Mouse (Mus musculus) mesoderm, embryonic 11.5 days (tissue): ENCODE results near the gene Id3.
A peak's percentile ranks its signal among the peaks of the same experiment; 100 is the strongest.

Source experiments
- DNase-seq: peaks from one replicate; pipeline ENCODE4 v3.0.0-alpha.2; 2012; ENCODE audit warnings: low read depth, low spot score

The Id3 gene

DNA sequence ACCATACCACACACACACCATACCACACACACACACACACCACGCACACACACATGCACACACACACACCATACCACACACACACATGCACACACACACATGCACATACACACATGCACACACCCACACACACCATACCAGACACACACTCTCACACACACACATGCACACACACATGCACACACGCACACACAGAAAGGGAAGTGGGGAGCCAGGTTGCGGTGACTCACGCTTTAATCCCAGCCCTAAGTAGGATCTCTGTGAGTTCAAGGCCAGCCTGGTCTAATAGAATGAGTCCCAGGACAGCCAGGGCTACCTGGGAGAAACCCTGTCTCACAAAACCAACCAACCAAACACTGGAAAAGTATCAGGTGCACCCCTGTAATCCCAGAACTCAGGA is 18.7 kb upstream of the Id3 start:
- DNase-seq, result no peak

DNA sequence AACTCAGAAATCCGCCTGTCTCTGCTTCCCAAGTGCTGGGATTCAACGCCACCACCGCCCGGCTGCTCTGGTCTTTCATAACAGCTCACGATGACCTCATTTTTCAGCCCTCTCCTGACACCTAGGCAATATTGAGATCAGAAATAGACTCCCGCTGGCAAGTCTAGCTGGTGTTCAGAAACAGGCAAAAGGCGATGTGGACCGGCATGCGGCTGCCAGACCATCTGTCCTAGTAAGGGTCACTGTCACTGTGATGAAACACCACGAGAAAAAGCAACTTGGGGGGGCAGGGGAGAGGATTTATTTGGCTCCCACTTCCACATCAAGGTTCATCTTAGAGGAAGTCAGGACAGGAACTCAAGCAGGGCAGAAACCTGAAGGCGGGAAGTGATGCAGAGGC is 17.8 kb upstream of the Id3 start:
- DNase-seq, result no peak

DNA sequence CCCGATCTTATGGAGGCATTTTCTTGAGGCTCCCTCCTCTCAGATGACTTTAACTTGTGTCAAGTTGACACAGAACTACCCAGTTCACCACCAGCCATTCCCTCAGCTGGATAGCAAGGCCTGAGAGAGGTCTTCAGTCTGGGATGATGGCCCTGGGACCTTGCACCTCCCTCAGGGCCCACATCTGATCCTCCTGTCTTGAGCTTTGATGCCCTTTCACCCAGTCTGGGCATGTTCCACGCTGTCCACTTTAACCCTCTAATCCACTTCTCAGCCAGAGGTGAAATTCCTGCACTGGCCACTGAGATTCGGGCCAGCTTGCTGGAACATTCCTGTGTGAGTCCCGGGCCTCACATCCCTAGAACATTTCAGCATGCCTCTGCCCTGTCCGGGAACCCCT is 17.3 kb upstream of the Id3 start:
- DNase-seq, result no peak

DNA sequence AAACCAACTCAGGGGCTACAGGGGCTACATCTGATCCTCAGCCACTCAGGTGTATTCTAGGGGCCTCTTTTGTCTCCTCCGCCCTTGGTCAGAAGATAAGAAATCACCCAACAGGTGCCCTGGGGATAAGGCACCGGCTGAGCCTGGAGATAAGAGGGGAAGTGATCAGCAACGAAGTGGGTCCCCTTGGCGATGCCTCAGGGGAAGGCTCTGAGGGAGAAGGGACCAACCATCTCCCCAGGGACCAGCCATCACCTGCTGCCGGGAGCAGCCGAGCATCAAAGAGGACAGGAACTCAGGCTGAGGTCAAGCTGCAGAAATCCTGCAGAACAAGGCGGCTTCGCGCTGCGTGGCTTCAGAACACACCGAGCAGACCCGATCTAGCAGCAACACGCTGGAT is 15.6 kb upstream of the Id3 start:
- no peak for DNase-seq

DNA sequence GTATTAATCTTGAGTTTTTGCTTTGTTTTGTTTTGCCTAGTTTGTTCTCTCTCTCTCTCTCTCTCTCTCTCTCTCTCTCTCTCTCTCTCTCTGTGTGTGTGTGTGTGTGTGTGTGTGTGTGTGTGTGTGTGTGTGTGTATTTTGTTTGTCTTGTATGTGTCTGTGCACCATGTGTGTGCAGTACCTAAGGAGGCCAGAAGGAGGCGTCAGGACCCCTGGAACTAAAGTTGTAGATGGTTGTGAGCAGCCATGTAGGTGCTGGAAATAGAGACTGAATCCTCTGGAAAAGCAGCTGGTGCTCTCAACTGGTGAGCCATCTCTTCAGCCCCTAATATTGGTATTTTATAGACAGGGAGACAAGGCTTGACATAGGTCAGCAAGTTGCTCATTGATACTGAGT is 13.5 kb upstream of the Id3 start:
- no peak for DNase-seq

DNA sequence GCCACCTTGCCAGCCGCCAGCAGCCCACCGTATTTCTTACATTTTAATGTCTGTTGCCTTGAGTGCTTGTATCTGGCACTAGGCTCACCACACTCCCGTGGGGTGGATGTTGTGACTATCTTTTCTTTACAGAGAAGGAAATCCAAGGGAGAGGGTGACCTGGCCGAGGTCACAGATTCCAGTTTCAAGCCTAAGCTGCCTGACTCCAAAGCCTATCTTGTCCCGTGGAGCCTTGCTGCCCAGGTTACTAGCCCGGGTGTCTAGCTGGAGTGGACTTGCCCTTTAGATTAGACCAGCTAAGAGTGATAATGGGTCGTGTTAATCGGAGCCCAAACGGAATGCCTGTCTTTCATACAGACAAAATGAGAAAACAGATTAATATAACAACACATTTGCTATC is 9.5 kb upstream of the Id3 start:
- DNase-seq, result no peak

DNA sequence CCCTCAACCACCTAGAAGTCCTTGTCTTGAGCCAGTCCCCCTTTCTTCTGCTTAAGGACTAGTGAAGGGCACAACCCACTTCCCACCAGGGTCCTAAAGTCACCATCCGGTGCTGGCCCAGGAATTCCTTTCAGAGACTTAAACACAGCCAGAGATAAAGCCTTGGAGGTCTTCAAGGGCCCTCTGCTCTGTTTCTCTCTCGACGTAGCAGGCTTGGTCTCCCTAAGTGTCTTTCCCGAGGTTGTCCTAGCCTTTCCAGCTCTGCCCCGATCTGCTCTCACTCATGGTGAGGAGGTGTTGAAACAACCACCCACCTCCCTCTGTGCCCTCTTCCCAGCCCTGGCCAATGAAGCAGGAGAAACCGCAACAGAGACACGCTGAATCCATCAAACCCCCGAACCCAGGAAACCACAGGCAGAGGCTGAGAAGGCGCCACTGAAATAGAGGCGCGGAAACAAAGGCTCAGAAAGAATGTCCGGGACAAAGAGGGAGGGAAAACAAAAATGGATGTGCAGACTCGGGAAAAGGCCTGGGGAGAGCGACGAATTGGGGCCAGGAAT is 8.8 kb upstream of the Id3 start:
- DNase-seq, result no peak

DNA sequence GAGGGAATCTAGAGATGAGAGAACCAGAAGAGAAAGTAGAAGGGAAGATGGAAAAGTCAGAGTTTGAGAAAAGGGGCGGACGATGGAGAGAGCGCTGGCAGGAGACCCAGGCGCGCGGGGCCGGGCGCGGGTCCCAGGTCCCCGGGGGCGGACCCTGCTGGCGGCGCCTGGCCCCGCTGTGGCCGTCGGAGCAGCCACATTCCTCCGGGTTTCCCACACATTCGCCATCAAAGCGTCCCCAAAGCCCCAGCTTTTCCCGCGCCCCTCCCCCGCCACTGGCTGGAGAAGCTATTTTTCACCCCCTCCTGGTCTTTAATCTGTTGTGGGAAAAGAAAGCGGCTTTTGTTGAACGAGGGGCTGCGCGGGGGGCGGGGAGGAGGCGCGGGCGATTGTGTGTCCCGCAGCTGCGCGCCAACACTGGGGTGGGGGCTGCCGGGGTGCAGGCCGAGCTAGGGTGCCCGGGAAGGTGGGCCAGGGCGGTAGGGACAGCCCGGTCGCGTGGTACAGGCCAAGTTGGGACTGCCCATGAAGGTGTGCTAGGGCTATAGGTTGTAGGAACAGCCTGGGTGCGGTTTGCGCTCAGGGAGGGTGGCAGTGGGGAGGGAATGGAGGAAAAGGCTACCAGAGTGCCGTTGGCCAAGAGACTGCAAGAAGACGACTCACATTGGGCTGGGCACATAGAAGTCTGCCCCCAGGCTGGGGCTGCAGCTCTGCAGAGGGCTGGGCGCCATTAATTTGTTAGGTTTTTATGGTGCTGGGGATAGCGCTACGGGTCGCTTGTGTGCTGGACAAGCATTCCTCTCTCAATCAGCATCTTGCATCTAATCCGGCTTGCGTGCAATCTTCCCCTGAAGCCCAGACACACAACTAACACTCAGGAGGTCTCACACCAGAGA is 8.1 kb upstream of the Id3 start:
- DNase-seq, result peak; percentile 84

DNA sequence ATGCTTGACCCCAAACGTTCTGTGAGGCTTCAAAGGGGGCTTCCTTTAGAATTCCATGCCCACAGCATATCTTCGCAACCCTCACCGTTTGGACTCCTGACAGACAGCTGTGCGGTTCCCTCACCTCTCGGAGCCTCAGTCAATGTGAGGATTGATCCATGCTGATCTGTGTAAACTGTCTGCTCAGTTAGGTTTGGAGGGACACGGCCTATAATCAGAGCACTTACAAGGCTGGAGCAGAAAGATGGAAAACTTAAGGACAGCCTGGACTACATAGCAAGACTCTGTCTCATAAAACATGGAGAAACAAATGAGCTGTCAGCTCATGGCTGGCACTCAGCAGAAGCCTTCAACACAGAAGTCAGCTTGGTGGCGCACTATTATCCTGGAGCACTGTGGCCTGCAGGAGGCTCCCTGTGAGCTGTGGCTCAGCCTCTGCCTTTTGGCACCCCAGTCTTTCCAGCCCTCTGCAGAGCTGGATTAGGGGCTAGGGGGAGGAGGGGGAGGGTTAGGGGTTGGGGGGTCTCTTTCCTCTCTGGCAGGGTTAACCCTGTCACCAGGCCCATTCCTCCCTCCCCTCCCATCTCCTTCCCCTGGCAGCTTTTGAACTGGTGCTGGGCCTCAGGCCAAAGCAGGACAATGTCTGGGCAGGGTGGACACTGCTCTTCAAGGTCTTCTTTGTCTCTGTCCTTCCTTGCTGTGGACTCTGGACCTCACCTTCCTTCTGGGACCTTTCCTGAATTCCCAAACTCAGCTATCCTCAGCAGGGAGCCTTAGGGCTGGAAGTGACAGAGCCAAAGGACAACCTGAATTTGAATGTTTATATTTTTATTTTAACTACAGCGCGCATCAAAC is 7.2 kb upstream of the Id3 start:
- no peak for DNase-seq

DNA sequence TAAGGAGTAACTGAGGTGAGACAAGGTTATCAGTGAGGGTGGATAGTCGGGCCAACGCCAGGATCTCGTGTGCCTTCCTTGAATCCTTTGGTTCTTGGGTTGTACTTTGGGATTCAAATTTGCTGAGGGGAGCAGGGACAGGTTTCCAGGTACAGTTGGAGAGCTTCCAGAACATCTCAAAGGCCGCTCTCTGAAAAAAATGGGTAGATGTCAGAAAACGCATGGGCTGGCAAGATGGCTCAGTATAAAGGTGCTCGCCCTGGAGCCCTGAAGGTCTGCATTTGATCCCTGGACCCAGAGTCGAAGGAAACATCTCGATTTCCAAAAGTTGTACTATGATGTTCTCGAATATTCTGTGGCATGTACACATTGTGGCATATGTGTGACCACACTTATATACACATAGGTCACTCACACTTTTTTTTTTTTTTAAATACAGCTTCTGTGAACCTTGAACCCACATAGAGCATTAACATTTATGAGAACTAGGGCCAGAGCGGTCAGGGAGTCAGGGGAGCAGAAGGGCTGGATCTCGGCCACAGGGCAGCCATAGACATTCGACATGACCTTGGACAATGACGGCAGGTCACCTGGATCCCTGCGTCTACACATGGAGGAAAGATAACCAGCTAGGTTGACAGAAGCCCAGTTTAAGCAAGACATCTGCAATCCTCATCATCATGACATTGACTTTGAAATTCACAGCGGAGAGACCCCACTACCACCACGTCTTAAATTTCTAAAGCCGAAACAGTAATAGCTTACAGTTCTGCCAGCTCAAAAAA is 3.8 kb upstream of the Id3 start:
- DNase-seq, result no peak

DNA sequence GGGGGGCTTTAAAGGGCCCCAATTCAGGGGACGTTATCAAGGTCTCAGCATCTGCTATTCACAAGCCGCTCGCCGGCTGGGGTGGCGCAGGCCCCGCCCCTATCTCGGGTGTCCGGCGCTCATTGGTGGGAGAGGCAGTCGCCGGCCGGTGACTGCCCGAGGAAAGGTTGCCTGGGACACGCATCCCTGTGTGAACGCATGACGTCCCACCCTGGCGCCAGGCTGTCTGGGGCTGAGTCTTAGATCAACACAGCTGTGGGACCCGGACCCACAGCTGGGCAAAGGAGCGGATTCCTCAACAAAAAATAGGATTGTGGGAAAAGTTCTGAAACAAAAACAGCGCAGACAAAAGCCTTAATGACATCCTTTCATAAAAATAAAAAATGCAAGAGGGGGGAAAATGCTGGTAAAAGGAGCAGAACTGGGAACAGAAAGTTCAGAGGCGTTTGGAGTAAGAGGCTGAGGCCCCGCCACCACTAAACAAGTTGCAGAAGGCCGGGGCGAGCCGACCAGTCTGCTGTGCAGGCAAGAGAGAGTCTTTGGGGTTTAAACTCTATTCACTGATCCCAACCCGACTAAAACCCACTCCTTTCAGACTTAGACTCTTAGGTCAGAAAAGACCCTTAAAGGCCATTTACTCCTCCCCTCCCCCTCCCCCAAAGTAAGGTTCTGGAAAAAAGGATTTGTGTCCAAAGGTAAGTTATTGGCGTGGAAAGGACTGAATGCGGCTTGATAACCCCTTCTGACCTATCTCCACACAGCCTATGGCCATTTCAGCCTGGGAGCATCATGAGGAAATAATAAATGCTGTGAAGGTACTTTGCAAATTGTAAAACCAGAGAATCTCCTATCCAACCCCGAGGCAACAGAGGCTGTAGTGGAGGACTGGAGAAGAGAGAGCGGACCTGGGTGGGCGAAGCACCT is 2.7 kb upstream of the Id3 start:
- peak; percentile 98 for DNase-seq

DNA sequence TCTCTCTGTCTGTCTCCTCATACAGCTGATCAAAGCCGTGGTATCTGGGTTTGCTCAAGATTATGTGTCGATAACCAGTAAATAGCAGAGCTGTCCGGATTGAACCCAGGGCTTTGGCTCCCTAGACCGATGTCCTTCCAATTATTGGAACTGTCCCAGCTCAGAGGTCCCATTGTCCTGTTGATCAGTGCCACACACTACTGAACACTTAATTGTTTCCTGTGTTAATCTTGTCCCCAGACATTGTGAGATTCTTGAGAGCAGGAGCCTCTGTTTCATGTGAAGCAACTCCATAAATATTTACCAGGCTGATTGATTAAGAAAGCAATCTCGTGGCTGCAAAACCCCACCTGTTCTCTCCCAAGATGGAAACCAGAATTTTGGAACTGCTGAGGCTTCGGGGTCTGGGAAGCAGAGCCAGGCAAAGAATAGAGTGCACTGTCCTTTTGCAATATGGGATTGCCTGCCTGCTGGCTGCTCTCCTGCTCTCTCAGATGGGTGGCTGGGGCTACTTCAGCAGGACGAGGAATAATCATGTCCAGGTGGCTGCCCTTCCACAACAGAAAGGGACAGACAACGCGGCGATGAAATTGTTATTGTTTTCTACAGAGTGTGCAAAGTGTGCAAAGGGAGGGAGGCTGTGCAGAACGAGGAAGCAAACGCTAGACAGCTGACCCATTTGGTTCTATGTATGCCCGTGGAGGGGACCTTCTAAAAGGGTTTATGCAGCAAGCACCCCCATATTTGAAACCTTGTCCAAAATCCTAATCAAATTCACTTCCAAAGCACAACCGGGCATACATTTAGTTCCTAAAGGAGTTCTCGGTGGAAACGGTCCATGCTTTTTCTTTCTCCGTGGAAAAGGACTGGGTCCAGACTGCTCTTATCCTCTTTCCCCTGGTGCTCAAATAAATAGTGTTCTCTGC is 767 bp upstream of the Id3 start:
- no peak for DNase-seq

DNA sequence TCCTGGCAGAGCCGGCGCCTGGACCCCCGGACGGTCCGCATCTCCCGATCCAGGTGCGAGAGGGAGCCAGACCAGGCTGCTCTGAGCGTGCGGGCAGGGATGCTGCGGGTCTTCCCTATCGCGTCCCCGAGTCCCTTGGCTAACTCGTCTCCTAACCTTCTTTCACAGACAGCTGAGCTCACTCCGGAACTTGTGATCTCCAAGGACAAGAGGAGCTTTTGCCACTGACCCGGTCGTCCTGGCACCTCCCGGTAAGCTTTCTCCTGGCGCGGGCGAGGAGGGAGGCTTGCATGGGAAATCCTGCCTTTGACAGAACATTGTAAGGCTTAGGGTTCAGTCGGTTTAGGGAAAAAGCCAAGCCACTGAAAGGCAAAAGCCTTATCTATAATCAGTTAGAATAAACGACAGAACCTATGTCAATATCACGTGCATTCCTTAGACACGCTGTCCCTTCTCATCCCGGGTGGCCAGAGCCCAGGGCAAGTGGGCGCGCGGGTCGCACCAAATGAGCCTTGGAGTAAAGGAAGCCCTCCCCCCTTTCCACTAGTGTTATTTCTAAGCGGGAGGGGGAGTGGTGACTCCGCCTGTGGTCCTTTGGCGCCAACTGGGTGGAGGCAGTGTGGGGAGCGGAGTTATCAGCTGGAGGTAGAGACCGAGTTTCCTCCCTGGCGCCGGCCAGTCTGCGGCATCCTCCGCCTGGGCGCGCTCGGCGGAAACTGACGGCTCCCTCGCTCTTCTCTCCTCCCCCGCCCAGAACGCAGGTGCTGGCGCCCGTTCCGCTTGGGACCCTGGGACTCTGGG is 1.0 kb downstream of the Id3 start:
- DNase-seq, result peak; percentile 68

DNA sequence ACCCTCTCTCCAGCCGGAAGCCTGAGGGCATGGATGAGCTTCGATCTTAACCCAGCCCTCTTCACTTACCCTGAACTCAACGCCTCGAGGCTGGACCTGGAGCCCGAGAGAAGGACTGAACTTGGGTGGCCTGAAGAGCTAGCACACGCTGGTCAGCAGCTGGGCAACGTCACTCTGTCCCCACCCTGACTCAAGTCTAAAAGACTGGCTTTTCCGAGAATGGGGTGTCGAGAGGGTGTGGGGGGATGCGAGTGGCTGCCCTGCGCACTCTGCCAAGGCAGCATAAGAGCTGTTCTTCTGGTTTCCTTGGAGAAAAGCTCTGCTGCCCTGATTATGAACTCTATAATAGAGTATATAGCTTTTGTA is 1.6 kb downstream of the Id3 start:
- DNase-seq, result no peak

DNA sequence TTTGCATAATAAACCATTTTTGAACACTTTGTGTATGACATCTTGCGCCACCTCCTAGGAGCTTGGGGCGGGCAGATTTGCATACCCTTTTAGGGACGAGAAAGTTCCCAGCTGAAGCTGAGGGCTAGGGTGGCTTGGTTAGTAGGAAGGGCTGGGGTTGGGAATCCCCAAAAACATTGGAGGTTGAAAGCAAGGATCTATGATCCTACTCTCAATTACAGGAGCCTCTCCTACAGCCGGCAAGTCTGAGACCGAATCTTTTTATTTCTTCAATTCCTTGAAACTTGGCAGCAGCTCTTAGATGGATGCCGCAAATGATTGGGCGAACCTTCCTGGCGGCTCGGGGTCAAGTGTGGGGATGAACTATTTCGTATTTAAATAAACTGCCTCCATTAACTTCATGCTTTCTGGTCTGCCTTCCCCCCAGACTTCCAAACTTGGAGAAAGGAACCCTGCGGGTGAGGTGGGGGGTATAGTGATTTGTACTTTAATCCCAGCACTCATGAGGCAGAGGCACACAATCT is 2.1 kb downstream of the Id3 start:
- DNase-seq, result no peak

DNA sequence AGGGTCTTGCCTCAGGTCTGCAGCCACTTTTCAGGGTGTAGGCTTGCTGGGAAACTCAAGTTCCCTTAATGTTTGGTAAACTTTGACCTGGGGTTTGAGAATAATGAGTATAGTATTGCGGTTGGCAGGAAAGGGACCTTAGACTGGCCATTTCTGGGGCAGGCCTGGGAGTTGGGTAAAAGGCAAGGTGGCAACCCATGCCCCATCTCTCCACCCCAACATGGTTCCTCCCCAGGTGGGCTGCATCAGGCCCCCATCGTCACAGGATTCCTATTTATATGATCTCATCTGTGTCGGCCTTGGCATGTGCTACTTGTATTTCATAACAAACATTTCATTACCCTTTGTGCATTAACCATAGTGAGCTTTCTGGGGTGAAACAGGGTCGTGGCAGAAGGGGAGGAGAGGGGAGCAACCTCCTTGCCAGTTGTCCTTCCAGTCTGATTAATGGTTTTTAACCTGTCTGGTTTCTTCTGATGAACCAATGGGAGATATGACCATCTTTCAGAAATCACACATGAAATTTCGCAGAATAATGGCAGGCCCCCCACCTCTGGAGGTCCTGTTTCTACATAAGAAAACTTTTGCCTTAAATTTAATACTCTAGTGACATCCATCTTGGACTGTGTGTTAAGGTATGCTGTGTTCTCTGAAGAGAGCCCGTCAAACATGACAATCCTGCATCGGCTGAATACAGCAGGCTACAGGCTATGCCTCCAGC is 2.9 kb downstream of the Id3 start:
- no peak for DNase-seq

DNA sequence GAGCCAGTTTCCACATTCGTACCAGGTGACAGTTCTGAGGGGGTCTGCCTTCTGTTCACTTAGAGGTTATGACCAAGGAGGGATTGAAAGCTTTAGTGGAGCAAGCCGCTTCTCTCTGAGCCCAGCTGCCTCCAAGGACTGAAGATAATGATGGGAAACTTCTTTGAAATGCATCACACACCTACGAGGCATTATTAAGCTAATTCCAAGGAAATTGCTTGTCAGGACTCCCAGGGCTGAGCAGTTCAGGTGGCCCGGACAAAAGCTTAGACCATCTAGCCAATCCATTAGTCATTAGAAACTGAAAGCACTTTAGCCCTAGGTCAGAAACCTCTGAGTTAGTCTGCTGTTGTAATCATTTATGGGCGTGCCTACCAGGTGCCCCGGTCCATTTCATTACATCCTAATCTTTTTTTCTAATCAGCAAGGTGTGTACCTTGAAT is 3.4 kb downstream of the Id3 start:
- DNase-seq, result no peak
